In genomic region chr3:100163556-100163955, GRCm38 (mm10) we compare ENCODE assay signal across 12 mouse cellular contexts. TPM values are rescaled to one million over a fixed set of nuclear protein-coding genes. Genes with fewer than 3 reads are reported as not detected.
DNase-seq lines count a peak whose midpoint lies in the region; ATAC-seq and TF ChIP-seq lines count a peak whose summit lies in the region.
"Had no signal": no experiment of that assay in that cellular context is flagged by ENCODE, and none has a peak within 500 bp of the region (broad histone marks: within the 10 kb centered on the region; RNA-seq: fewer than 3 reads in every experiment).

No protein-coding gene starts in this region.

- TF ChIP-seq CTCF in gastrocnemius, adult 2 months (IDR thresholded peaks at IDR 0.05): no peak
- no peak for TF ChIP-seq CTCF in CH12.LX (conservative IDR thresholded peaks at IDR 0.05 in 1 of 2, IDR thresholded peaks at IDR 0.05 in 1 of 2; ENCODE audit: low read depth in 2 of 2, low read length in 2 of 2)

- dilution Hi-C loops in CH12.LX (cut with MboI; ENCODE audit: extremely low pct_ligation_motif_present, extremely low pct_unique_long_range_greater_than_20kb, low sequenced_read_pairs): no loop called here

- intact Hi-C loops in gastrocnemius, adult 2 months (cut with DNase I): loop anchor here (10.0 kb wide), 1 partner anchor 521 kb away; the partner anchor contains the start of gene Man1a2

- WGBS in embryonic facial prominence, embryonic 14.5 days: 71% methylated on average over 2 of the region's 2 CpGs
- 63% methylated on average over 2 of the region's 2 CpGs for WGBS in liver, embryonic 16.5 days (ENCODE audit: insufficient replicate concordance)

- H3K27ac ChIP-seq in gastrocnemius, adult 2 months: no peak overlapping the region
- H3K27ac ChIP-seq in CH12.LX (ENCODE audit: insufficient read depth, low read depth): no peak overlapping the region
- no peak overlapping the region for H3K27ac ChIP-seq in embryonic facial prominence, embryonic 14.5 days (replicated peaks; ENCODE audit: low read depth, low read length)
- no peak overlapping the region for H3K27ac ChIP-seq in liver, embryonic 16.5 days (ENCODE audit: low read length)

- DNase-seq in gastrocnemius, adult 2 months: no peak
- DNase-seq in gastrocnemius, adult 18-20 months (ENCODE audit: low spot score): no peak
- no peak for DNase-seq in CH12.LX (ENCODE audit: extremely low read depth)
- DNase-seq in embryonic facial prominence, embryonic 14.5 days (ENCODE audit: low spot score): no peak
- DNase-seq in natural killer cell, adult 2 months (ENCODE audit: low spot score in 2 of 2): no peak
- no peak for DNase-seq in T-cell, adult 2 months (ENCODE audit: low spot score)
- DNase-seq: adrenal gland, adult 8-10 months; heart, adult 2 months; kidney, postnatal 36 days; right cerebral cortex, postnatal 4 days had no signal

- peaks cover 5 to 21% of the 10 kb centered on the region in 2 experiments; a peak in 3 of 4 replicates for H3K4me1 ChIP-seq in CH12.LX (ENCODE audit: control insufficient read depth in 1 of 2, insufficient read depth in 2 of 2)
- peaks cover 6% of the 10 kb centered on the region for H3K4me1 ChIP-seq in embryonic facial prominence, embryonic 14.5 days (ENCODE audit: control insufficient read depth, insufficient read depth, low read length)
- H3K4me1 ChIP-seq in liver, embryonic 16.5 days (ENCODE audit: control insufficient read depth, low read depth, low read length): peaks cover 13% of the 10 kb centered on the region

- H3K36me3 ChIP-seq in CH12.LX (replicated peaks in 1 of 2; ENCODE audit: control insufficient read depth in 1 of 2, insufficient read depth in 1 of 2, low read length in 1 of 2): peaks cover 21 to 48% of the 10 kb centered on the region in 2 experiments
- peaks cover 23% of the 10 kb centered on the region for H3K36me3 ChIP-seq in embryonic facial prominence, embryonic 14.5 days (ENCODE audit: control insufficient read depth, insufficient read depth, low read length)
- H3K36me3 ChIP-seq in liver, embryonic 16.5 days (ENCODE audit: control insufficient read depth, insufficient read depth): no peaks in the 10 kb centered on the region; the same call in 1 of the 2 replicates

- H3K79me2 ChIP-seq in CH12.LX (replicated peaks; ENCODE audit: control insufficient read depth, extremely low read depth, insufficient read depth, poor library complexity, severe bottlenecking): peaks cover 31% of the 10 kb centered on the region

- TF ChIP-seq POLR2A in CH12.LX (IDR thresholded peaks at IDR 0.05; ENCODE audit: low read depth, low read length): no peak

- H3K9me3 ChIP-seq in CH12.LX (replicated peaks; ENCODE audit: low read length): no peaks in the 10 kb centered on the region
- no peaks in the 10 kb centered on the region for H3K9me3 ChIP-seq in embryonic facial prominence, embryonic 14.5 days (ENCODE audit: control insufficient read depth, low read length)
- no peaks in the 10 kb centered on the region for H3K9me3 ChIP-seq in liver, embryonic 16.5 days (replicated peaks; ENCODE audit: control insufficient read depth, low read length)

- TF ChIP-seq EP300 in CH12.LX (IDR thresholded peaks at IDR 0.05; ENCODE audit: low read length): no peak

- in situ Hi-C loops in CH12.LX (cut with MboI; ENCODE audit: low pct_ligation_motif_present, low pct_unique_long_range_greater_than_20kb, low sequenced_read_pairs): no loop called here

- H3K4me3 ChIP-seq in gastrocnemius, adult 2 months: peak overlapping the region; percentile 23
- H3K4me3 ChIP-seq in CH12.LX (replicated peaks in 1 of 3; ENCODE audit: low read depth in 2 of 3, low read length in 2 of 3, poor library complexity in 1 of 3): no peak overlapping the region
- no peak overlapping the region for H3K4me3 ChIP-seq in embryonic facial prominence, embryonic 14.5 days (ENCODE audit: low read depth, low read length)
- no peak overlapping the region; the same call in 1 of the 2 replicates for H3K4me3 ChIP-seq in liver, embryonic 16.5 days (ENCODE audit: low read depth, low read length)

- no peaks in the 10 kb centered on the region for H3K27me3 ChIP-seq in CH12.LX (replicated peaks)
- H3K27me3 ChIP-seq in embryonic facial prominence, embryonic 14.5 days (replicated peaks; ENCODE audit: control insufficient read depth, insufficient read depth, low read length): no peaks in the 10 kb centered on the region
- no peaks in the 10 kb centered on the region for H3K27me3 ChIP-seq in liver, embryonic 16.5 days (ENCODE audit: control insufficient read depth, insufficient read depth, low read depth, low read length)

- no peak for ATAC-seq in embryonic facial prominence, embryonic 14.5 days (ENCODE audit: low read depth)
- ATAC-seq in liver, embryonic 16.5 days (ENCODE audit: low read depth): no peak
- ATAC-seq: lung, postnatal 0 days had no signal

- H3K4me2 ChIP-seq in CH12.LX (ENCODE audit: insufficient read depth, low read depth, poor library complexity, severe bottlenecking): peak overlapping the region; percentile 59; the same call in 1 of the 2 replicates
- H3K4me2 ChIP-seq in embryonic facial prominence, embryonic 14.5 days (ENCODE audit: low read depth, low read length): peak overlapping the region; percentile 77; the same call in 1 of the 2 replicates
- H3K4me2 ChIP-seq in liver, embryonic 16.5 days (ENCODE audit: low read depth, low read length): peak overlapping the region; percentile 67

- peak overlapping the region; percentile 74; the same call in 1 of the 2 replicates for H3K9ac ChIP-seq in CH12.LX (ENCODE audit: insufficient read depth, low read depth)
- no peak overlapping the region for H3K9ac ChIP-seq in embryonic facial prominence, embryonic 14.5 days (ENCODE audit: low read depth, low read length)
- no peak overlapping the region for H3K9ac ChIP-seq in liver, embryonic 16.5 days (ENCODE audit: low read depth, low read length)

- no peak for TF ChIP-seq RAD21 in CH12.LX (IDR thresholded peaks at IDR 0.05; ENCODE audit: low read depth, low read length)

TF ChIP-seq in CH12.LX, 34 proteins besides CTCF, POLR2A, EP300 and RAD21:
- TF ChIP-seq SMC3 (IDR thresholded peaks at IDR 0.05; ENCODE audit: low read depth, low read length): no peak
- TF ChIP-seq ZC3H11A (IDR thresholded peaks at IDR 0.05; ENCODE audit: low read depth, low read length): no peak
- TF ChIP-seq ELF1 (IDR thresholded peaks at IDR 0.05; ENCODE audit: low read depth, low read length): no peak
- TF ChIP-seq ZMIZ1 (IDR thresholded peaks at IDR 0.05; ENCODE audit: low read depth, low read length): no peak
- no peak for TF ChIP-seq MAX (IDR thresholded peaks at IDR 0.05; ENCODE audit: low read length)
- TF ChIP-seq JUN (IDR thresholded peaks at IDR 0.05; ENCODE audit: insufficient read depth, low read depth, low read length): no peak
- no peak for TF ChIP-seq CHD1 (IDR thresholded peaks at IDR 0.05; ENCODE audit: low read depth, low read length)
- no peak for TF ChIP-seq TCF12 (IDR thresholded peaks at IDR 0.05; ENCODE audit: low read depth, low read length)
- TF ChIP-seq CHD2 (IDR thresholded peaks at IDR 0.05; ENCODE audit: low read length): no peak
- no peak for TF ChIP-seq E2F4 (IDR thresholded peaks at IDR 0.05; ENCODE audit: insufficient replicate concordance, low read depth, low read length)
- no peak for TF ChIP-seq NRF1 (IDR thresholded peaks at IDR 0.05; ENCODE audit: low read depth, low read length)
- no peak for TF ChIP-seq USF1 (IDR thresholded peaks at IDR 0.05; ENCODE audit: low read depth, low read length)
- TF ChIP-seq BHLHE40 (IDR thresholded peaks at IDR 0.05; ENCODE audit: low read depth, low read length): no peak

RNA-seq across cellular contexts. Expression of gene Wdr3, which starts 1.3 kb away (rescaled TPM):
- 1 to 10 TPM; 9.2 to 9.4 TPM for total RNA-seq in gastrocnemius, adult 2 months (2021)
- 1 to 10 TPM; 8.4 to 9.8 TPM for total RNA-seq in gastrocnemius, adult 18-20 months (2021)
- total RNA-seq in CH12.LX (2012; rRNA removed) (55.2 and 70.3 TPM in 2 replicates), CH12.LX (2014; rRNA removed) (67.3 and 77.6 TPM in 2 replicates)
- 71.4 and 78.9 TPM in 2 replicates for polyA plus RNA-seq in CH12.LX (2012; ENCODE audit: insufficient read length, low read depth)
- polyA plus RNA-seq in embryonic facial prominence, embryonic 14.5 days (2014; fragmentation: Nextera tagmentation; extraction: Ambion mirVana): 37.2 and 43.5 TPM in 2 replicates
- 16.9 TPM in 2 replicates for polyA plus RNA-seq in liver, embryonic 16.5 days (2015; fragmentation: Nextera tagmentation; extraction: Ambion mirVana)

RNA-seq across cellular contexts. Expression of gene Gdap2, which starts 1.4 kb away (rescaled TPM):
- total RNA-seq in gastrocnemius, adult 2 months (2021): 1 to 10 TPM; 5.8 to 5.9 TPM
- 1 to 10 TPM; 5.9 TPM for total RNA-seq in gastrocnemius, adult 18-20 months (2021)
- total RNA-seq in CH12.LX (2012; rRNA removed) (16.9 and 22.3 TPM in 2 replicates), CH12.LX (2014; rRNA removed) (32.5 and 37.8 TPM in 2 replicates)
- polyA plus RNA-seq in CH12.LX (2012; ENCODE audit: insufficient read length, low read depth): 14.2 and 16.2 TPM in 2 replicates
- polyA plus RNA-seq in embryonic facial prominence, embryonic 14.5 days (2014; fragmentation: Nextera tagmentation; extraction: Ambion mirVana): 33.1 and 37.5 TPM in 2 replicates
- 17.5 and 18.7 TPM in 2 replicates for polyA plus RNA-seq in liver, embryonic 16.5 days (2015; fragmentation: Nextera tagmentation; extraction: Ambion mirVana)

Comparison
In these comparisons a context has a peak if more than half of its experiments do, and no peak if none do; other contexts are left out.
1. RNA of gene Wdr3, which starts 1.3 kb away (total RNA-seq): 55.2 to 77.6 TPM in CH12.LX; 8.4 to 9.8 TPM in gastrocnemius, adult 18-20 months and 9.2 to 9.4 TPM in gastrocnemius, adult 2 months; every median in the first group is over 4 times any median in the second.
2. Peak in every context shown above with its lines, with median percentiles within 50 percentile points of each other: H3K4me2 ChIP-seq.